Mouse (Mus musculus) E14TG2a.4 (cell line): ENCODE measurements around the gene Hoxa7.

Experiments
- CTCF ChIP-seq: conservative IDR thresholded peaks from 2 replicates; pipeline ENCODE4 v1.5.1; 2014; ENCODE audit warnings: low read length
- NANOG ChIP-seq: IDR thresholded peaks from 2 replicates; pipeline ENCODE4 v1.6.1; 2014; ENCODE audit warnings: borderline replicate concordance, low read length, mixed read lengths
- POU5F1 ChIP-seq: IDR thresholded peaks from 2 replicates; pipeline ENCODE4 v1.6.1; 2014; ENCODE audit warnings: low read length, borderline replicate concordance

DNA sequence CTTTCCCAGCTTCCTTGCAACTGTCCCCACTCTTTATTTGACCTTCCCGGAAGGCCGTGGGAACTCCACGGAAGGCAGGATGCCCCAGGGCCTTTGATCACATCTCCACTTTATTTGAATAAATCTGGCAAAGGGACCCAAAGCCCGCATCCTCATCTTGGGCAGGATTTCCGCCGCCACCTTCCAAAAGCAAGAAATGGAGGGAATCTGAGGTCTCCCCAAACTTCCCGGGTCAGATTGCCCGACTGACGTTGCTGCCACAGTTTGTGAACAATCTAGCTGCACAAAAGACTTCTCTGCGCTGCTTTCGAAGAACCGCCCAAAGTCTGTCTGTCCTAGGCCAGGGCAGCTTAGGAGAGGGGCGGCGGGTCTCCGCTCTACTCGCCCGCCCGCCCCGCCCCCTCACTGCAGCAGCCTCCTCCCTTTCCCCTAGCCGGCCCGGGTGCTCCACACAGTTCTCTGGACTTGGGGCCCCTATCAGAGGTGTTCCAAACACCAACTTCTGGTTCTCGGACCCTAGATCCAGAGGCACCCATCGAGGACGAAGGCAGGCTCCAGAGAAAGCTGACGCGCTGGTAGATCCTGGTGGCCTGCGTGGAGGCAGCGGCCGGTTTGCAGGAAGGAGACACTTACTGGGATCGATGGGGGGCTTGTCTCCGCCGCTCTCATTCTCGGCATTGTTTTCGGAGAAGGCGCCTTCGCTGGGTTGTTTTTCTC lies 3.4 kb upstream of the Hoxa7 start:
- TF ChIP-seq CTCF: no peak
- no peak for TF ChIP-seq NANOG
- TF ChIP-seq POU5F1: no peak
